Mouse (Mus musculus): ENCODE results near the gene Chst8. TPM values are rescaled to one million over a fixed set of nuclear protein-coding genes. Genes with fewer than 3 reads are reported as not detected.

The Chst8 gene
- polyA plus RNA-seq, 1 experiment from 2014 or later = 2.6 TPM

DNA sequence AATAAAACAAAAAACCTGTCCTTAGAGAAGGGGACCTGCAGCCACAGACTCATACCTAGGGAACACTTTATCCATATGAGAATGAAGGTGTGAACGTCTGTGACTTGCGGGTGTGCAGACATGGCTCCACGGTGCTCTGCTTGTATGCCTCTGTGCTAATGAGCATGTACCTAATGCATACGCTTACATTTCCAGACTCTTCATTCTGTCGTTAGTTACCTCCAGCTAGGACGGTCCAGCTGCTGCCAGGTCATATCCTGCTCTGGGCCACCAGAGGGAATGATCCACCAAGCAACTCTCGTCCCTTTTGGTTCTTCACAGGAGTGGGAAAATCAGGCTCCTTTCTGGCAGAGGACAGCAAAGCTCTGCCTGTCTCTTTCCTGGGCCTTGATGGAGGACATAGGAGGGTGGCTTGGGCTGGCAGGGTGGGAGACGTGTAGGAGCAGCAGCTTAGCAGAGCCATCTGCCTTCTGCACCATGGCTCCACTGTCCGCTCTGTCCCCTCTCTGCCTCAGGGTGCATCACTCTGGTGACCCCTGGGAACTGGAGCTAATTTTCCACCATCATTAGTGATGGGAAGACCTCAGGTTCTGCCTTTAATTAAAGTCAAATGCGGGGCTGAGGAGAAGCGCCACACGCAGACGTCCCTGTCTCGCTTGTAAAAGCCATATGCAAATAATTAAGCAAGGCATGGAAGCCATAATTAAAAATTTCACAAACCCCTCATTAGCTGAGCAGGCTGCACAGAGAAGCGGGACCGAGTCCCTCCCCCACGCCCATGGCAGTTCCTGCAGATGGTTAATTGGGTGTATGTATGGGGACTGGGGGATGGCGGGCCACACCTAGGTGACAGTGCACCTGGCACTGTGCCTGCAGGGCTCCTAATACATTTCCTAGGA, 48.0 kb downstream of the Chst8 start:
- H3K9me3 ChIP-seq (replicated peaks) = no peaks in the 10 kb centered on the region
- DNase-seq (ENCODE audit: low spot score) = peak; percentile 60
- WGBS = 25% methylated on average over 18 of the region's 18 CpGs

DNA sequence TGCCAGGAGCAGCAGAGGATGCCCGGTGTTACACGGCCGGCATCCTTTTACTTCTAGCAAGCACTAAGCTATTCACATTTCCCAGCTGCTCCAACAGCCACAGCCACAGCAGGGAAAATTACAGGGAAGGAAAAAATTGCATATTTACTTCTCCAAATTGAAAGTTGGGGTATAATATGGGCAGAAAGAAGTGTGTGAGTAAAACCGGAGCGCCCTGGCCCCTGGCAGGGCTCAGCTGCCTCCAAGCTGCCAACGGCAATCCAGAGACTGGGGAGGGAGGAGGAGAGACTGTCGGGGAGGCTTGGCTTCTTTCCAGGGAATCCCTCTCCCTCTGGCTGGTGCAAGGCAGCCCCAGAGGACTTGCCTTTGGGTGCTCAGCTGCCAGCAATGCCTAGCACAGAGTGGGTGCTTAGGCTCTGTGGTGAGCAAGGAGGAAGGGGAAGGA, 53.1 kb downstream of the Chst8 start:
- DNase-seq (ENCODE audit: low spot score) = no peak
- WGBS = 87% methylated on average over 7 of the region's 7 CpGs

More for the DNA sequence above, 48.0 kb downstream of the Chst8 start:
- H3K27me3 ChIP-seq (ENCODE audit: low read depth, poor library complexity, severe bottlenecking) = no peaks in the 10 kb centered on the region
- peak overlapping the region; percentile 65; the same call in 1 of the 2 replicates for H3K27ac ChIP-seq
- peaks cover 33% of the 10 kb centered on the region for H3K4me1 ChIP-seq
- 0 out of 2 replicates have a peak overlapping the region, but pooled peaks have one; percentile 21 for H3K4me3 ChIP-seq
- no peaks in the 10 kb centered on the region for H3K36me3 ChIP-seq

GRCm38 (mm10) chr7:34758721-34759120, 53.8 kb downstream of the Chst8 start:
- Histone ChIP-seq H3K4me3 (no peak overlapping the region), H3K4me1 (peaks cover 29% of the 10 kb centered on the region), H3K9me3 (replicated peaks) (no peaks in the 10 kb centered on the region; the same call in 1 of the 2 replicates), H3K27me3 (ENCODE audit: low read depth, poor library complexity, severe bottlenecking) (no peaks in the 10 kb centered on the region), H3K27ac (peak overlapping the region; percentile 25; the same call in 1 of the 2 replicates), H3K36me3 (no peaks in the 10 kb centered on the region)
- DNase-seq (ENCODE audit: low spot score) = no peak
- WGBS = 68% methylated on average over 3 of the region's 3 CpGs

More for the DNA sequence above, 53.1 kb downstream of the Chst8 start:
- Histone ChIP-seq H3K4me1 (peaks cover 29% of the 10 kb centered on the region), H3K9me3 (replicated peaks) (no peaks in the 10 kb centered on the region; the same call in 1 of the 2 replicates), H3K36me3 (no peaks in the 10 kb centered on the region), H3K27ac (peak overlapping the region; percentile 61), H3K27me3 (ENCODE audit: low read depth, poor library complexity, severe bottlenecking) (no peaks in the 10 kb centered on the region), H3K4me3 (no peak overlapping the region)

DNA sequence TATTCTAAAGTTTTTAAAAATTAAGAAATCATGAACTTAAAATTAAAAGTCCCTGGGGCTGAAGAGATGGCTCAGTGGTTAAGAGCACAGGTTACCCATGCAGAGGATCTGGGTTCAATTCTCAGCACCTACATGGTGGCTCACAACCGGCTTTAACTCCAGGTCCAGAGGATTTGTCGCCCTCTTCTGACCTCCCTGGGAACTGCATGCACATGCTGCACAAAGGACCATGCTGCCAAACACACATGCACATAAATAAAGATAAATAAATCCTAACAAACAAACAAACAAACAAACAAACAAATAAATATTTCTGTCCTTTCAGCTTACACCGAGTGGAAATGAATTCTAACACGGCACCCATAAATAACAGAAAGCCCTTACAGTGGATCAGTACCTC, 55.0 kb downstream of the Chst8 start:
- no peak for DNase-seq (ENCODE audit: low spot score)
- H3K36me3 ChIP-seq = no peaks in the 10 kb centered on the region
- no peaks in the 10 kb centered on the region for H3K27me3 ChIP-seq (ENCODE audit: low read depth, poor library complexity, severe bottlenecking)
- H3K9me3 ChIP-seq (replicated peaks) = no peaks in the 10 kb centered on the region; the same call in 1 of the 2 replicates
- WGBS = 82% methylated on average over 4 of the region's 4 CpGs
- H3K27ac ChIP-seq = no peak overlapping the region
- H3K4me3 ChIP-seq = no peak overlapping the region
- peaks cover 34% of the 10 kb centered on the region for H3K4me1 ChIP-seq

DNA sequence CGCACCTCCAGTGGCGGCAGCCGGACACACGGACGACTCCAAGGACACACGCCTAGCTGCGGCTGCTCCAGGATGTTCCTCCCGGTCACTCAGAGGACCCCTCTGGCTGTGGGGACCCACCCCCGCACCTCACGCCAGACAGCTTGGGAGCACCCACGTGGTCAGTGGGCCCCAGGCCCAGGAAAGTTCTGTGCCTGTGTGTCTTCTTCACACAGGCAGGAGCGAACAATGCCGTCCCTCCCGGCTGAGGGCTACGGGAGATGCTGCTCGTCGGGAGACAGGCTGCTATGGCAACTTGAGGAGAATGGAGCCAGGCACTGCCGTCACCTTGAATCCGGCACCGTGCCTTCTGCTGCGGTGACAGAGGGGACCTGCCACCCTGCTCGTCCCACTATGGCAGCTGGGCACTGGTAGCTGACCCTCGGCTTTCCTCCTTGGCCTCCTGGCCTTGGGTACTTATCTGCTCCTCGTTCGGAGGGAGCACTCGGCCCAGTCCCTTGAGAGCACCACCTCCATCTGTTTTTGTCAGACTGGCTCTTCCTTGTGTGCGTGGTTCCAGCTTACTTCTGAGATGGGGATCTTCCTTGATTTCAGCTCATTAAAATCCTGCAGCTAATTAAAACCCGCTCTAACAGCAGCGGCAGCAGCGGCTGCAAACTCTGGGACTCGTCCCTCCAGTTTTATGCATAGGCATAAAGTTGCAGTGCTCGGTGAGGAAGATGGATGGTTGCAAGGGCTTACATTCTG, 59.2 kb downstream of the Chst8 start:
- no peak for DNase-seq (ENCODE audit: low spot score)
- H3K36me3 ChIP-seq = no peaks in the 10 kb centered on the region
- H3K27ac ChIP-seq = peak overlapping the region; percentile 73
- H3K4me1 ChIP-seq = peaks cover 55% of the 10 kb centered on the region
- 66% methylated on average over 32 of the region's 32 CpGs for WGBS
- H3K9me3 ChIP-seq (replicated peaks) = no peaks in the 10 kb centered on the region; the same call in 1 of the 2 replicates
- H3K27me3 ChIP-seq (ENCODE audit: low read depth, poor library complexity, severe bottlenecking) = no peaks in the 10 kb centered on the region
- H3K4me3 ChIP-seq = no peak overlapping the region

GRCm38 (mm10) chr7:34752151-34752762, 60.3 kb downstream of the Chst8 start:
- DNase-seq (ENCODE audit: low spot score) = peak; percentile 68
- H3K4me1 ChIP-seq = peaks cover 65% of the 10 kb centered on the region
- 0 out of 2 replicates have a peak overlapping the region, but pooled peaks have one; percentile 0 for H3K4me3 ChIP-seq
- peak overlapping the region; percentile 53 for H3K27ac ChIP-seq
- H3K9me3 ChIP-seq (replicated peaks) = no peaks in the 10 kb centered on the region; the same call in 1 of the 2 replicates
- no peaks in the 10 kb centered on the region for H3K36me3 ChIP-seq
- H3K27me3 ChIP-seq (ENCODE audit: low read depth, poor library complexity, severe bottlenecking) = no peaks in the 10 kb centered on the region
- WGBS = 22% methylated on average over 10 of the region's 10 CpGs

DNA sequence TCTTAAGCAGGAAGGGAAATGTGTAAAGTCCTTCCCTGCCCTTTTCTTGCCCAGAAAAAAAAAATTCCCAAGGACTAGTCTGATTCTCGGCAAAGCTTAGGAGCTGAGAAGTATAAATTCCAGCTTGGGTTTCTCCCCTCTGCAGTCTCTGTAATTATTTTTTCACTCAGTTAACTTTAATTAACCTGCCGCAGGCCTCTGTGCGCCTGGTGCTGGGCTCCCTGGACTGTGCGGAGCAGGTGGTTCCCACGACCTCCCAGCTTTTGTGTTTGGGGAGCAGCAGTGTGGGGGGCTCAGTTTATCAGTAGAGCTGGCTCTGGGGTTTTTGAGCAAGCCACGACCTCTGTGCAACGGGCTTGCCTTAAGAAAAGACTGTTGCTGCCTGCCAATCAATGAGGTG, 62.2 kb downstream of the Chst8 start:
- Histone ChIP-seq H3K4me1 (peaks cover 84% of the 10 kb centered on the region), H3K9me3 (replicated peaks) (no peaks in the 10 kb centered on the region), H3K36me3 (no peaks in the 10 kb centered on the region), H3K4me3 (no peak overlapping the region), H3K27ac (peak overlapping the region; percentile 38; the same call in 1 of the 2 replicates), H3K27me3 (ENCODE audit: low read depth, poor library complexity, severe bottlenecking) (no peaks in the 10 kb centered on the region)
- DNase-seq (ENCODE audit: low spot score) = no peak
- 67% methylated on average over 7 of the region's 7 CpGs for WGBS

DNA sequence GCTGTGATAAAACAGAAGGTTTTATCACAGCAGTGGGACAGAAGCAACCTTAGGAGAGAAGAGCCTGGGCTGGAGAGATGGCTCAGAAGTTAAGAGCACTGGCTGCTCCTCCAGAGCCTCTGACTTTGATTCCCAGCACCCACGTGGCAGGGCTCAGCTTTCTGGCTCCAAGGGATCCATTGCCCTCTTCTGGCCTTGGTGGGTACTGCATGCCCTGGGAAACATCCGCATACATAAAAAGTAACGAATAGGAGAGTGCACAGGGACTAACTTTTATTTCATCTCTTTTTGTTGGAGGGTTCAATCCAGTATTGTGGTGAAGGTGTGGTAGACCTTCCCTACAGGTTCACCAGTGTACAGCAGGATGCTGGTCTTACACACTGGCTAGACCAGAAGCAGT, 62.8 kb downstream of the Chst8 start:
- Histone ChIP-seq H3K4me3 (no peak overlapping the region), H3K36me3 (no peaks in the 10 kb centered on the region), H3K27ac (peak overlapping the region; percentile 38; the same call in 1 of the 2 replicates), H3K9me3 (replicated peaks) (no peaks in the 10 kb centered on the region), H3K27me3 (ENCODE audit: low read depth, poor library complexity, severe bottlenecking) (no peaks in the 10 kb centered on the region), H3K4me1 (peaks cover 85% of the 10 kb centered on the region)
- WGBS = 50% methylated on average over 3 of the region's 3 CpGs
- no peak for DNase-seq (ENCODE audit: low spot score)

DNA sequence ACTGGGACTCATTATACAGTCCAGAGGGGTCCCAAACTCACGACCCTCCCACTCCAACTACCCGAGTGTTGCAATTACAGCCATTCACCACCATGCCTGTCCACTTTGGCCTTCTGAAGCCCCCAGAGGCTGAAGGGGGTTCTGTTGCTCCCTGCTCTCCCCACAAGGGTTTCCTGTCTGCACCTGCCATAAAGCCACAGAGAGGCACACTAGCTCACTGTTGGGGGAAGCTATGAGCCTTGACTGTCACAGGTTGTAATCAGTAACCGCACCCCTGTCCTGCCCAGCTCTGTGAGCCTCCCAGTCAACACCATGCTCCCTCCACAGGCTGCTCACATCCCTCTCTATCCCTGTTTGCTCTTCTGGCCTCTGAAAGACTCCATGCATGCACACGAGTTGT, 64.0 kb downstream of the Chst8 start:
- no peaks in the 10 kb centered on the region for H3K36me3 ChIP-seq
- no peaks in the 10 kb centered on the region for H3K9me3 ChIP-seq (replicated peaks)
- DNase-seq (ENCODE audit: low spot score) = no peak
- peaks cover 74% of the 10 kb centered on the region for H3K4me1 ChIP-seq
- H3K27ac ChIP-seq = no peak overlapping the region; the same call in 1 of the 2 replicates
- H3K27me3 ChIP-seq (ENCODE audit: low read depth, poor library complexity, severe bottlenecking) = no peaks in the 10 kb centered on the region
- WGBS = 76% methylated on average over 4 of the region's 4 CpGs
- H3K4me3 ChIP-seq = no peak overlapping the region

GRCm38 (mm10) chr7:34747661-34748060, 64.8 kb downstream of the Chst8 start:
- Histone ChIP-seq H3K4me3 (no peak overlapping the region), H3K9me3 (replicated peaks) (no peaks in the 10 kb centered on the region), H3K27me3 (ENCODE audit: low read depth, poor library complexity, severe bottlenecking) (no peaks in the 10 kb centered on the region), H3K4me1 (peaks cover 66% of the 10 kb centered on the region), H3K36me3 (no peaks in the 10 kb centered on the region), H3K27ac (no peak overlapping the region)
- DNase-seq (ENCODE audit: low spot score) = no peak
- 41% methylated on average over 12 of the region's 12 CpGs for WGBS

DNA sequence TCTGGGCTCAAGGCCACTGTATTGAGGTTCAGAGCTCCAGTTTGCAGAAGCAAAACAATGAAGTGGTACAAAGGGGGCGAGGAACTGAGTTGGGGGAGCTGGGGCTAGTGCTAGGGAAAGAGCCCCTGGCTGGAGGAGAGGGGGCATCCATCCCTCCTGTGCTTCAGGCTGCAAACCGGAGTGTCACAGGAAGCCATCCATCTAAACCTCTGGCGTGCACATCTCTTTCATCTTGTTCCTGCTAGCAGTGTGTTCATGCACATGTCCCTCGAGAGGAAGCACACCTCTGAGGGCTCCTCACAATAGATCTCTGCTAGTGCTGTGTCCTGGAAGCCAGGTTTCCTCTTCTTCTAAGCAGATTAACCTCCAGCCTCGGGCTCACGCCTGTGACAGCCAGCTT, 65.9 kb downstream of the Chst8 start:
- no peaks in the 10 kb centered on the region for H3K27me3 ChIP-seq (ENCODE audit: low read depth, poor library complexity, severe bottlenecking)

GRCm38 (mm10) chr7:34746165-34746564, 66.3 kb downstream of the Chst8 start:
- H3K4me3 ChIP-seq = no peak overlapping the region
- WGBS = 41% methylated on average over 9 of the region's 9 CpGs

More for the DNA sequence above, 65.9 kb downstream of the Chst8 start:
- Histone ChIP-seq H3K4me3 (no peak overlapping the region), H3K27ac (peak overlapping the region; percentile 53; the same call in 1 of the 2 replicates), H3K4me1 (peaks cover 61% of the 10 kb centered on the region), H3K36me3 (no peaks in the 10 kb centered on the region), H3K9me3 (replicated peaks) (no peaks in the 10 kb centered on the region)
- DNase-seq (ENCODE audit: low spot score) = no peak
- 21% methylated on average over 6 of the region's 6 CpGs for WGBS

More at GRCm38 (mm10) chr7:34746165-34746564, 66.3 kb downstream of the Chst8 start:
- Histone ChIP-seq H3K27me3 (ENCODE audit: low read depth, poor library complexity, severe bottlenecking) (no peaks in the 10 kb centered on the region), H3K4me1 (peaks cover 56% of the 10 kb centered on the region), H3K27ac (peak overlapping the region; percentile 53; the same call in 1 of the 2 replicates), H3K9me3 (replicated peaks) (no peaks in the 10 kb centered on the region), H3K36me3 (no peaks in the 10 kb centered on the region)
- no peak for DNase-seq (ENCODE audit: low spot score)
